Mouse (Mus musculus) cortical plate, adult 2 months (tissue): ENCODE measurements around the gene Srrd.

ENCODE experiments used
- CTCF ChIP-seq: fragments of 200-500 bp; IDR thresholded peaks from 2 replicates; pipeline ENCODE4 v1.5.1; 2011; ENCODE audit warnings: mild to moderate bottlenecking, control low read depth, low read length; ENCODE audit not compliant: insufficient read depth; ENCODE audit errors: extremely low read depth
- POLR2A ChIP-seq: fragments of 200-500 bp; IDR thresholded peaks from 2 replicates; pipeline ENCODE4 v1.6.1; 2011; ENCODE audit warnings: mild to moderate bottlenecking, low read length, control low read depth; ENCODE audit not compliant: insufficient read depth; ENCODE audit errors: extremely low read depth

GRCm38 (mm10) chr5:112300112-112300511, 42.7 kb downstream of the Srrd start:
- no peak for TF ChIP-seq CTCF
- no peak for TF ChIP-seq POLR2A
